Mouse (Mus musculus) brain, embryonic 14.5 days (tissue): ENCODE results near the gene Zfp667. TPM values are rescaled to one million over a fixed set of nuclear protein-coding genes. Genes with fewer than 3 reads are reported as not detected.
"Not testable (repeated sequence)": the region's sequence is repeated elsewhere in the genome, so short reads cannot be mapped to it uniquely, and the experiment has no call there.

Source experiments
- DNase-seq: peaks from one replicate; pipeline ENCODE4 v3.0.0-alpha.2; 2011; ENCODE audit warnings: low read depth
- CTCF ChIP-seq: fragments of 200-500 bp; IDR thresholded peaks from 2 replicates; pipeline ENCODE4 v1.5.1; 2012; ENCODE audit warnings: inconsistent platforms, mild to moderate bottlenecking, moderate library complexity, borderline replicate concordance; ENCODE audit not compliant: insufficient read depth, insufficient read length; ENCODE audit errors: extremely low read depth
- POLR2A ChIP-seq: fragments of 200-500 bp; IDR thresholded peaks from 2 replicates; pipeline ENCODE4 v1.6.1; 2012; ENCODE audit warnings: mild to moderate bottlenecking, inconsistent platforms, borderline replicate concordance; ENCODE audit not compliant: poor library complexity, insufficient read depth, insufficient read length, severe bottlenecking; ENCODE audit errors: extremely low read depth
- polyA plus RNA-seq: library from polyadenylated mRNA; depleted of rRNA; stranded (reverse); fragments of >200 nt; gene quantifications from 2 replicates; pipeline ENCODE4 v1.2.3, GENCODE M21; 2012

Zfp667 gene
- polyA plus RNA-seq, 1 experiment: 7.6 TPM

DNA sequence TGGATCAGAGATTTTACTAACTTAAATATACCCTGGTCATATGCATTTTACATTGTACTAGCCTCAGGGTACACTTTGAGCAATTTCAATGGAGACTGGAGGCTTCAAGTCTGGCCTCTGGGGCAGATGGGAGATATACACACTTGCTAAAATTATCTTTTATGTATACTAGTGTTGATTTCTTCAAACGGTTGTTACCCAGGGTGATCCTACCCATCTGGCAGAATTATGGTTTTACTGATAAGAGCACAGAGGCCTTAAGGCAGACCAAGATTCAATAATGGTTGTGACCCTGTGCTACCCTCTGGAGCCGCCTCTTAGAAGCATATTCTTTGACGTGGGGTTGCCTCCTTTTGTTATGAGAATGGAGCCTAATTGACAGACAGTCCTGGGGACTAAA lies 8.5 kb upstream of the Zfp667 start:
- TF ChIP-seq CTCF: no peak
- no peak for TF ChIP-seq POLR2A
- no peak for DNase-seq

DNA sequence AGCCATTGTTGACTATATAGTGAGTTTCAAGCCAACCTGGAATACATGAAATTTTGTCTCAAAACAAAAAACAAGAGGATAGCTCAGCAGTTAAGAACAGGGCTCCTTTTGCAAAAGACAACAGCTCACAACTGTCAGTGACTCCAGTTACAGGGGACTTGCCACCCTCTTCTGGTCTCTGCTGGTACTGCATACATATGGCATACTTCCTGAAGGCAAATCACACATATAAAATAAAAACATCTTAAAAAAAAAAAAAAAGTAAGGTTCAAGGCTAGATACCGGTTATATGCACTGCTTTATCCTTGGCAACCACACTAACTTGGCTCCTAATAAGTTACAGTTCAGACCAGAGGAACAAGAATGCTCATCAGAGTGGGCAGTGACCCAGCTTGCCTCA lies 3.6 kb upstream of the Zfp667 start:
- peak; percentile 91 for DNase-seq
- TF ChIP-seq CTCF (peak; percentile 71; the same call in 1 of the 2 replicates), POLR2A (no peak)

DNA sequence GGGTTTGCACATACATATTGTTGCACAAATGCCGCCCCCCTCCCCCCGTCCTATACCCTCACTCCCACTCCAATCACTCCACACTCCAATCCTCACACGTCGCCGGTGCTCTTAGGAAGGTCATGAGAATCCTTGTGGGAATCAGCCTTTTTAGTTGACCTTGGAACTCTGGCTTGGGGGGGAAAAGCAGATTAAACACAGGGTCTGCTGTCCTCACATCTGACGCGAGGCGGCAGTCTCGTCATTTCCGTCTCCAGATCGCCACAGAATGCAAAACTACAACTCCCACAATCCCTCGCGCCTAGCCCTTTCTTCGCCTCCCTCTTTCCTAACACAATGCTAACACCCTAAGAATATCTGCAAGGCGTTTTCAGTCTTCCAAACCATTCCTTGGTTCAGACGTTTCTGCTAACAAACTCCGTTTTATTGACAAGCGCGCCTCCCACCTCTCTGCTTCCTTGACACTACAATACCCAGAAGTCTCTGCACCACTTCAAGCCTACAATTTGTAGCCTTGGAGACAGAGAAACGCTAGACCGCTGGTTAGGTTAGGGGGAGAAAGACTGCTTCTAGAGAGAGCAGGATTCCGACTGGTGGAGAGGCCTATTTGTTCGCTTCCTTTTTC lies 2.8 kb upstream of the Zfp667 start:
- TF ChIP-seq POLR2A (peak; percentile 17; the same call in 1 of the 2 replicates), CTCF (peak; percentile 58)
- DNase-seq: peak; percentile 96

DNA sequence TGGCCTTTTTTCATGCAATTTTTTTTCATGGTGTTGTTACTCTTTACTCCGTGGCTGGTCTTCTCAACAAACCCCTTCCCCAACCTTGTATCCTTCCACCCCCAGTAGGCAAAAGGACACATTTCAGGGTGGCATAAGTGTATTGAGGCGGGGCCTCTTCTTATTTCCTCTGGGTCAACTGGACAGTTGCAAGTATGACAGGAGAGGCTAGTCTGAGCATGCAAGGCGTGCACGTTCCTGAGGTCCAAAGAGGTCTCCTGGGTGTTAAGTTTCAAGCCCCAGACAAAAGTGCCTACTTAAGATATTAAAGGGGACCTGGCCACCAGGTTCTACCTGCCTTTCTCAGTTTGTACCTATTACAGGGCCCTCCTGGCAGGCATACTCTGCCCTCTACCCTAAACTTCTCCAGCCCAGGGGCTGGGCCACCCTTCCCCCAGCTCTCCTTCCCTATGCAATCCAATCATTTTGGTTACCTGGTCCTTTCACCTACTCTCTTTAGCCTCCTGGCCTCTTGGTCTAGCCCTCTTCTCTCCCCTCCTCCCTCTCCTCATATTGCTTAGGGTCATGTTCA lies 1.9 kb upstream of the Zfp667 start:
- no peak for DNase-seq
- TF ChIP-seq CTCF (no peak), POLR2A (no peak)

DNA sequence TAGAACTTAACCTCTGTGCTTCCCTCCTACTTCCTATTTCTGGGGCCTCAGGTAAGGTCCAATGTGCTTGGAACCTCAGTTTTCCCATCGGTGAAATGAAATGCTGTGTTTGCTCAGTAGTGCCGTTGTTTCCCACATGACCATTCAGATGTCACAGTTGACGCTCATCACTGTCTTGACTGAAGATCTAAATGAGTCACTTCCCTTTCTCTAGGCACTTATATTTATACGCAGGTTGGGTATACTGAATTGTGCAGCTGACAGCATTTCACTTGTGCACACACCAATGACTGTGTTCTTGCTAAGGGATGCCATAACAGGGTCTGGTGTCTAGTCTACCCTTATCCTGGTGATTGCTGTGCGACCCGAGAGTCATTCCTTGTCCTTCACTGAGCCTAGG lies 1.0 kb upstream of the Zfp667 start:
- no peak for DNase-seq
- TF ChIP-seq POLR2A (no peak), CTCF (no peak)

DNA sequence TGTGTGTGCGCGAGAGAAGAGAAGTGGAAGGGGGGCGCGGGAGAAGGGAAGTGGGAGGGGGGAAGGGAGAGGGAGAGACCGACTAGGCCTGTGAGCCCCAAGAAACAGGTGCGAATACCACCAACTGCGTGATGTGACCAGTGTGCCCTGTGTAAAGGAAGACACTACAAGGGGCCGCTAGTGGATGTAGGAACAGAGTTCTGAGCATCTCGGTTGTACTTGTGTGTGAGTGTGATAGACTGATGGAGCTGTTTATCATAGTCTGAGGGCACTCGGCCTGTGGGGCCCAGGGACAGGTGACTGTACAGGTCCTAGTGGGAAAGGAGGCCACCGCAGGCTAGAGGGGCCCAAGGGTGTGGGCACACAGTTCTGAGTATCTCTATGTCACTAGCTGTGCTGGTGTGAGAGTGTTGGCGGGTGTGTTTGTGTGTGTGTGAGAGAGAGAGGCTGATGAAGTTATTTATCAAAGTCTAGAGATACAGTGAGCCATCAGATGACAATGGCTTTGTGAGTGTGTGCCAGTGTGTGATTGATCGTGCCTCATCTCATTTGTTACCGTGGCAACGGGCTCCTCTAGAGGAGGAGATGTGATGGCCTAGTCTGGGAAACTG lies 647 bp downstream of the Zfp667 start:
- peak; percentile 74 for DNase-seq
- TF ChIP-seq POLR2A (no peak), CTCF (no peak)

DNA sequence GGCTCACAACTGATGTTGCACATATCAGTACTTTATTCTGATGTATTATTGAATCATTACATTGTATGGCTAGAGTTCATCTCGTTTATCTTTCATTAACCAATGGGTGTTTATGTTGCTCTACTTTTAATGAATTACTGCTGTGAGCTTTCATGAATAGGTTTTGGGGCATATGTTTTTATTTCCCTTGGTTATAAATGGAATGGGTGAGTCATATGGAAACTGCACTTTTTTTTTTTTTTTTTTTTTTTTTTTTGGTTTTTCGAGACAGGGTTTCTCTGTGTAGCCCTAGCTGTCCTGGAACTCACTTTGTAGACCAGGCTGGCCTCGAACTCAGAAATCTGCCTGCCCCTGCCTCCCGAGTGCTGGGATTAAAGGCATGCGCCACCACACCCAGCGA lies 4.7 kb downstream of the Zfp667 start:
- DNase-seq: not testable (repeated sequence)

DNA sequence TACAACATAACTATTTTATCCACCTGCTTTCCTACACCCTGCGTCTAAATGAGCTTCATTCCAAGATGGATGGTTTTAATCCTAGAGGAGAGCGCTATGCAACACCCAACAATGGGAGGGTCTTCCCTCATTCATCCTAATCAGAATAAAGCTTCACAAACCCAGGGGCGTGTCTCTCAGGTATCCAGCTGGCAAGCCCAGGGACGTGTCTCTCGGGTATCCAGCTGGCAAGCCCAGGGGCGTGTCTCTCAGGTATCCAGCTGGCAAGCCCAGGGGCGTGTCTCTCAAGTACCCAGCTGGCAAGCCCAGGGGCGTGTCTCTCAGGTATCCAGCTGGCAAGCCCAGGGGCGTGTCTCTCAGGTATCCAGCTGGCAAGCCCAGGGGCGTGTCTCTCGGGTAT lies 14.4 kb downstream of the Zfp667 start:
- DNase-seq: not testable (repeated sequence)

DNA sequence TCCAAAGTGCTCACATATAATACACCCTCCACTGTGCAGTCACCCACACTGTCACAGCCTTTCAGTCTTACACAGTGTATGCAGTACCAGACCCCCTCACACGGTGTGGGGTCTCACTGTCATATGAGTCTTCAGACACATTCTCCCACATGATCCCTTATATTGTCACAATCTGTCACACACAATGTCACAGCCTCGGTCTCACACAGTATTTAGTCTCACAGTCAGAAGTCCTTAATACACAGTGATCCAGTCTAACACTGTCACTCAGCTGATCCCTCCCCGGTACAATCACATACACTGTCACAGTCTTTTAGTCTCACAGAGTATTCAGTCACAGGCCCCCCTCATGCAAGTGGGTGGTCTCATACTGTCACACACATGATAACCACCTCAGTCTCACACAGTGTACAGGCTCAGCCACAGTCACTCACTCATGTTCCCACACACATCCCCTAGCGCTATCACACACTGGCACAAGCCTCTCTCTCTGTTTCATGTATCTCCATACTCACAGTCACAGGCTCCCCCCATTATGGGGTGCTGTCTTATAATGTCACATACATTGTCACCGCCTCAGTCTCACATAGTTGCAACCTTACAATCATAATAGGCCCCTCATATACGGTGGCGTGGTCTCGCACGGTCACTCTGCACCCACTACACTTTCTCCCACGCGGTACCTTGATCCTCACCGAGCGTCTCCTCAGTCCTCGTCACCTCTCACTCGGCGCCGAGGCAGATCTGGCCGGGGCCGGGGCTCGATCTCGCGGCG lies 44.3 kb downstream of the Zfp667 start:
- TF ChIP-seq CTCF: no peak
- TF ChIP-seq POLR2A: no peak
- DNase-seq: peak; percentile 54

DNA sequence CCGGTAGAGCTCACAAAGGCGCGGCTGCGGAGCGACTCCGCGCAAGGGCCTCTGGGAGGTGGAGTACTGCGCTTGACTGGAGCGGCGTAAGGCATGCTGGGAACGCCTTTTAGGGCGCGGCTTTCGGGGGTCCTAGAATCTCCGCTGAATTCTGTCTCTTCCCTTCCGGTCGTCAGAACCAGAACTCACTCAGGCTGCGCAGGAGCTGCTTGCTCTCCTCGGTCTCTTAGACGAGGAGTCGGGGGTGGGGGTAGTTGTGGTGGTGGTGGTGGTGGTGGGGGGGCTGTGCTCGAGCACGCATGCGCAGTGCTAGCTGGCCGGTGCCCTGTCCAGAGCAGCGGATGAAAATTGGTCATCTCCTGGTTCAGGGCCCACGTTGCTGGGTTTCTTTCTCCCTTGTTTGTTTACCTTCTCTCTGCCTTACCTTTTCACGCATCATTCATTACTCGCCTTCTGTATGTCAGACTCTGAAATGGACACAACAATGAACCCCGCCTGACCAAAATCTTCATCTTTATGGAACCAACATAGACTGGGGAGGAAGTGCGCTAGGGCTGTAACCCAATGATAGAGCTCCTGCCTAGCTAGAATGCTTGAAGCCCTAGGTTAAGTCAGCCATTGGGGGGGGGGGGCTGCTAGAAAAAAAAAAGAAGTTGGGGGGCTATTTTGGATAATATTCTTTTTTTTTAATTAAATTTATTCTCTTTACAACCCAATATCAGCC lies 45.0 kb downstream of the Zfp667 start, which contains the start of gene Zfp583:
Zfp583 (minus strand) TSS at position 53 of the 724 bp plus-strand sequence.
- TF ChIP-seq POLR2A: peak; percentile 32; the same call in 1 of the 2 replicates
- TF ChIP-seq CTCF: no peak
- DNase-seq: peak; percentile 97

DNA sequence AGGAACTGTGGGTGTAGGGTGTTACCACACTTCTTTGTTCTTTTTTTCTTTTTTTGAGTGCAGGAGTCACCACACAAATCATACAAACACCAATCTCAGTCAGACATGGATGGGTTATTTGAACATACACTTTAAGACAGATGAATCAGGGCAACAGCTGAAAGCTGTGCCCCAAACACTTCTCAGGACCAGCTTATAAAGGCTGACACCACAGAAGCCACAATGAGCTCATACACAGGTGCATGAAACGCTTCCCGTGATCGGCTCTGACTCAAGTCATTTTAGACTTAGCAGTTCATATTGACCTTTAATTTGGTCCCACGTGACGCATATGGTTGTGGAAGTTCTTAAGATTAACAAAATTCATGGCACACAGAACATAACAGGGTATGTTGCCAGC lies 53.5 kb downstream of the Zfp667 start:
- DNase-seq: no peak
- TF ChIP-seq POLR2A: no peak
- TF ChIP-seq CTCF: no peak
